Mouse (Mus musculus): ENCODE results near the gene Nt5m.
"Not testable (repeated sequence)": the region's sequence is repeated elsewhere in the genome, so short reads cannot be mapped to it uniquely, and the experiment has no call there.

Gene Nt5m

GRCm38 (mm10) chr11:59839008-59839458 lies at the start of gene Nt5m:
Gene Nt5m, plus strand, starts transcription at chr11:59839447.
- DNase-seq (ENCODE audit: low read depth in 2 of 2, low spot score in 2 of 2): peak; percentile 84 to 87

DNA sequence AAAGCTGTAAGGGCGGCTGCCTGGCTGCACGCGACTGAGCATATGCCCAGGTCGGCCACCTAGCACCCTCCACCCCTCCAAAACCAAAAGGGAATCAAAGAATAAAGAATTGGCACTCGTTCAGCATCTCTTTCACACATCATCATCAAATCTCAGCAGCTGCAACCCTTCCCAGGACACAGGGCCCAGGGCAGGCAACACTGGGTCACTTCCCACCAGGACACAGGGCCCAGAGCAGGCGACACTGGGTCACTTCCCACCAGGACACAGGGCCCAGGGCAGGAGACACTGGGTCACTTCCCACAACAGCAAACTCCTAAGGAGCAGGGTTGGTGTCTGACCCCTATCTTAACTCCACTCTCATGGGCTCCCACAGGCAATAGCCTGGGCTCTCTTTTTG lies 45.9 kb upstream of the Nt5m start:
- DNase-seq (ENCODE audit: low read depth in 2 of 2, low spot score in 2 of 2): no peak

- DNase-seq (ENCODE audit: low read depth in 2 of 2, low spot score in 2 of 2): no peak
Observed at GRCm38 (mm10) chr11:59800412-59800811, 38.8 kb upstream of the Nt5m start.

- no peak for DNase-seq (ENCODE audit: low read depth in 2 of 2, low spot score in 2 of 2)
Observed at GRCm38 (mm10) chr11:59801881-59802280, 37.4 kb upstream of the Nt5m start.

DNA sequence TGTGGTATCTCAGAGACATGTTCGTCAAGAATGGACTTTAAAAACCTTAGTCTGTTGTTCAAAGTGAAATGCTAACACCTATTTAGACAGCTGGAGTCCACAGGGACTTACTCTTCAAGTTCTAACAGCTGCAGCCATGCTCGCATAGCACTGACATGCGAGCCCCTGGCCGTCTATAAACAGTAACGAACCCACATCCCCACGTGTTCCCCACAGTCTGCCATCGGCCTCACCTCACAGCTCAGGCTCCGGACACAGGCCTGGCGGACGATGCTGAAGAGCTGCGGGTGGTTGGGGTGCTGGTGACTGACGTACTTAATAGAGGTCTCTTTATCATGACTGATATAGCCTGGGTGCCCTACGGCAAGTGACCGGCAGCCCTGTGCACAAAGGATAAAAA lies 35.7 kb upstream of the Nt5m start:
- DNase-seq (ENCODE audit: low read depth in 2 of 2, low spot score in 2 of 2): no peak

DNA sequence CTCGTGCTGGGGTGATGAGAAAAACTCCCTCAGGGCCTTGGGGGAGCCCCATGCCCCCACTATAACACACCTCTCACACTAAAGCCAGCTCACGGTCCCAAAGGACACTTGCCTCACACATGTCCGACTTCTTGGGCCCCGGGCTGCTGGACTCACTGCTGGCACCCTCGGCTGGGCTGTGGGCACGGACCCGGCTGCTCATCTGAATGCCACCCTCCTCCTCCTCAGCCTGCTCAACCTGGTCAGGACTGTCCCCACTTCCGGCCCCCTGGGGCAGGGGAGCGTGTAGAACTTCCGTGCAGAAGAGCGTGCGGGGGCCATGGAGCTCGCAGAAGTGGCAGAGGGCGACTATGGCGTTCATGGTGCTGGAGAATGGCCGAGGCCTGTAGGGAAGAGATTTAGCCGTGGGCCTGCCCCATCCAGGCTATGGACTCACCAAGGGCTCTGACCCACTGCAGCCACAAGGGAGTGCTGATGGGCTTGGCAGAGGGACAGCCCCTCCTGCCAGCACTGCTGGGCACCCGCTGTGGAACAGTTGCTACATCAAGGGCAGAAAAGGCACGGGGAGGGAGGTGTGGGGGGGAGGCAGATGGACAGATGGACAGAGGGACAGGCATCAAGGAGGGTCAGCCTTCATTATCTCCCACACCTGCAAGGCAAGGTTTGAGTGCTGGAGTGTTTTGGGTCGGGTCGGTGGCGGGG lies 34.7 kb upstream of the Nt5m start:
- DNase-seq (ENCODE audit: low read depth in 2 of 2, low spot score in 2 of 2): no peak

- no peak for DNase-seq (ENCODE audit: low read depth in 2 of 2, low spot score in 2 of 2)
Observed at GRCm38 (mm10) chr11:59805256-59805655, 34.0 kb upstream of the Nt5m start.

GRCm38 (mm10) chr11:59805656-59806055 lies 33.6 kb upstream of the Nt5m start:
- no peak for DNase-seq (ENCODE audit: low read depth in 2 of 2, low spot score in 2 of 2)

GRCm38 (mm10) chr11:59808170-59808960 lies 30.9 kb upstream of the Nt5m start:
- no peak for DNase-seq (ENCODE audit: low read depth in 2 of 2, low spot score in 2 of 2)

GRCm38 (mm10) chr11:59809071-59809669 lies 30.1 kb upstream of the Nt5m start:
- peak in 1 of 2 experiments; percentile 23 for DNase-seq (ENCODE audit: low read depth in 2 of 2, low spot score in 2 of 2)

DNA sequence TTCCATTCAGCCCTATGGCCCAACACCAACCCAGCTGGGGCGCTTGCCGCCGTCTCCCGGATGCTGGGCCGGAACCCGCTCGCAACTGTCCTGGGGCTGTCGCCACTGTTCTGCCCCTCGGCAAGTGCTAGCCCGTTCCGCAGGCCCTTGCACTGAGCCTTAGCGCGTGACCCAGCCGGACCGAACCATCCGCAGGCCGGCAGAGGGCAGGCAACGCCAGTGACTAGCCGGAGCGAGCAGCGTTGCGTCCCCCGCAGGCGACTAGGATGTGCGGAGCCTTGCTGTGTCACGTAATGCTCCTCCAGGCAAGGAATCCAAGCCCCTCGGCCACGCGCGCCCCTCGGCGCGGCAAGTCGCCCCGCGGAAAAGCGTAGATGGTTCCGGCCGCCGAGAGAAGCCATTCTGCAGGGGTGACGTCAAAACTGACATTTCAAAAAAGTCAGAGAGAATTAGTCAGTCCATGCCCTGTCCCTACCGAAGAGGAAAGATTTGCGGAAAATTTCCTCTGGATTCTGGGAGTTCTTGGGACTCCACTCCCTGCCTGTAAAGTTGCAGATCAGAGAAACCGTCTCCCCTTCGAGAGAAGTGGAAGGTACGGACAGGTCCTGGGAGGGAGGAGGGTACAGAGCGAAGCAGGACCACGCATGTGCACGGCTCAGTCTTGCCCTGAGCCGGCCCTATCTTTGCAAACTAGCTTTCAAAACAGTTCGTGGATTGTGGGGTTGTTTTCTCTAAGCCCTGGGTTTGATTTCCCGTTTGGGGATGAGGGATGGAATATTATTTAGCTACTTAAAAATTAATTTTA lies 29.4 kb upstream of the Nt5m start, which contains the start of gene Flcn:
Flcn (minus strand) TSS at position 347 of the 805 bp plus-strand sequence.
- DNase-seq (ENCODE audit: low read depth in 2 of 2, low spot score in 2 of 2): peak; percentile 82 to 84

DNA sequence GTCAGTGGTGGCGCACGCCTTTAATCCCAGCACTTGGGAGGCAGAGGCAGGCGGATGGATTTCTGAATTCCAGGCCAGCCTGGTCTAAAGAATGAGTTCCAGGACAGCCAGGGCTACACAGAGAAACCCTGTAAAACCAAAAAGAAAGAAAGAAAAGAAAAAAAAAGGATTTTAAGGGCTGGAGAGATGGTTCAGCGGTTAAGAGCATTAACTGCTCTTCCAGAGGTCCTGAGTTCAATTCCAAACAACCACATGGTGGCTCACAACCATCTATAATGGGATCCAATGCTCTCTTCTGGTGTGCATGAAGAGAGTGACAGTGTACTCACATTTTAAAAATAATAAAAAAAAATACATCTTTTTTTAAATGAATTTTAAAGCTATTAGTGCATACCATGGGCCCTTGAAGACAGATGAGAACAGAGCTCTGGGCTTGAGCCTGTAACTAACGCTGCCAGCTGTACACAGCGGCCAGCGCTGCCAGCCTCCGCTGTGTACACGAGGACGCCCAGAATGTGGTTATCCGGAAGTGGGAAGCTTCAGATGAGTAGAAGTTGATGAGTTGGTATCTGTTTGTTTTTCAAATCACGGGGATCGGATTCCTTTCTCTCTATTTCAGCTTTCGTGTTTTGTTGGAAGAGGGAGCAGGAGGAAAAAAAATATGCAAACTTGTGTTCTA lies 28.6 kb upstream of the Nt5m start:
- no peak for DNase-seq (ENCODE audit: low read depth in 2 of 2, low spot score in 2 of 2)

DNA sequence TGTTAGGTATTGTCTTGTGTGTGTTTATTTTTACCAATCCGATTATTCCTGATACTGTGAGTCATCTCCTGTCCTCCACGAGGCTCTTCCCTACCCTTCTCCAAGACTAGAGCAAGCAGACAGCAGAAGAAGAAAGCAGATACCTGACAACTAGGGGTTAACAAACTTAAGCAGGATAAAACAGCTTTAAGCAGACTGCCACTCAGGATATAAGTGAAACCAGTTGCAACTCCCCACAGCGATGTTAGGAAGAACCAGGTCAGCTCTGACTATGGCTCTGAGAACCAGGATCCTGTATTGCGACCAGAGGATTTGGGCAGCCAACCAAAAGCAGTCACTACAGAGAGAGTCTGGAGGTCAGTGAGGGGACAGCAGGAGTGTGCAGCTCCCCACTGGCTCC lies 28.0 kb upstream of the Nt5m start:
- no peak for DNase-seq (ENCODE audit: low read depth in 2 of 2, low spot score in 2 of 2)

DNA sequence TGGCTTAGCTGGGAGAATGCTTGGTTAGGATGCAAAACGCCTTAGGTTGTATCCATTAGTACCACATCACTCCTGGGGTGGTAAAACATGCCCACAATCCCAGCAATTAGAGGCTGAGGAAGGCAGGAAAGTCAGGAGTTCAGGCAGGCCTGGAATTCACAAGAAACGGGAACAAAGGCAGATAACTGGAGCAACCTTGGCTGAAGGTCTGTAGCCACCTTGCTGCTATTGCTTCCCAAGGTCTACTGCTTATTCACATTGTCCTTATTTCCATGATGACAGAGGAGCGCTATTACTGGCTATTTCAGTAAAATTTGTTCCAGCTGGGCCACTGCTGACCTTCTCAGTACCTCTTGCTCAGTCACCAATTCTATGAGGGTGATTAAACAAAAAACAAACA lies 26.0 kb upstream of the Nt5m start:
- DNase-seq (ENCODE audit: low read depth in 2 of 2, low spot score in 2 of 2): no peak

- DNase-seq (ENCODE audit: low read depth in 2 of 2, low spot score in 2 of 2): no peak
Observed at GRCm38 (mm10) chr11:59814311-59814710, 24.9 kb upstream of the Nt5m start.

DNA sequence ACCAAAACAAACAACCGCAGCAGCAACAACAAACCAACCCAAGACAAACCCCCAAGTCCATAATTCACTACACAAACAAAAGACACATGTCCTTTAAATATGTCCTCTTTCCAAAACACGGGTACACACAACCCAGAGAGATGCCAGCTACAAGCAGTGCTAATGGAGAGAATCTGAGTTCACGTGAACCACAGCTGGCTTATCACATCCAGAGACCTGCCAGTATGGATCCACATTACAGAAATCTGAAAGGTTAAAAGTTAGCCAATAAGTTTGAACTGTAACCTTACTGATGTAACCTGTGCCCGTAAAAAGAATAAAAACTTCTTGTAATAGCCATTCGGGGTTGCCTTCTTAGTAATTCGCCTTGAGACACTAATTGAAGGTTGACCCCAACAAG lies 24.3 kb upstream of the Nt5m start:
- no peak for DNase-seq (ENCODE audit: low read depth in 2 of 2, low spot score in 2 of 2)

- no peak for DNase-seq (ENCODE audit: low read depth in 2 of 2, low spot score in 2 of 2)
Observed at GRCm38 (mm10) chr11:59815482-59816065, 23.7 kb upstream of the Nt5m start.

GRCm38 (mm10) chr11:59817916-59818315 lies 21.3 kb upstream of the Nt5m start:
- no peak for DNase-seq (ENCODE audit: low read depth in 2 of 2, low spot score in 2 of 2)

DNA sequence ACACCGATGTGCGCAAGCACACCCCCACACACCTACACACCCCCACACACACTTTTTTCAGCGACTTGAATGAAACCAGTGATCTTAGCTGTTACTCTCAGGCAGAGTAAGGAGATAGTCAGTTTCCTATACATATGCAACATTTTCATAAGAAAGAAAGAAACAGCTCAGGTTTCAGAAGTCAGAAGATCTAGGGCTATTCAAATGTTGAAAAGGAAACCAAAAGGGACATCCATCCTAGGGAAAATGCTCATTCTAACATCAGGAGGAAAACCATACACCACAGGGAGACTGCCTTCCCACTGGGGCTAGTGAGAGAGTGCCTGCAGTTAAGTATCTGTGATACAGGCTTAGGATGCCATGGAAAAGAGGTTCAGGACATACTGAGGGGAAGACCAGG lies 17.6 kb upstream of the Nt5m start:
- DNase-seq (ENCODE audit: low read depth in 2 of 2, low spot score in 2 of 2): no peak

DNA sequence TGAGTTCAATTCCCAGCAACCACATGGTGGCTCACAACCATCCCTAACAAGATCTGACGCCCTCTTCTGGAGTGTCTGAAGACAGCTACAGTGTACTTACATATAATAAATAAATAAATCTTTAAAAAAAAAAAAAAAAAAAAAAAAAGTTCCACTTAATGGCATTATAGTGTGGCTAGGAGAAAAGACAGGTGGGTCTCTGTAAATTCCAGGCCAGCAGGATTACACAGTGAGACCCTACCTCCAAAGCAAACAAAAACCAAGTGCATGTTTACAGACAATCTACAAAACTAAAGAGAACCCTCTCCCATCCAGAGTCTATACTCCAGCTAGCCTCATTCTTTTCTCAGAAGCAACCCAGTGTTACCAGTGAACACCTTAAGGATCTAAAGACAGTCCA lies 1.5 kb upstream of the Nt5m start:
- DNase-seq (ENCODE audit: low read depth in 2 of 2, low spot score in 2 of 2): not testable (repeated sequence)

Data from CD8-positive naive resting alpha-beta T cell, adult 2 months (primary cell).